Mouse (Mus musculus): ENCODE results near the gene 2010109A12Rik. TPM values are rescaled to one million over a fixed set of nuclear protein-coding genes. Genes with fewer than 3 reads are reported as not detected.

The 2010109A12Rik gene
- total RNA-seq, 1 experiment, result 0.76 TPM

DNA sequence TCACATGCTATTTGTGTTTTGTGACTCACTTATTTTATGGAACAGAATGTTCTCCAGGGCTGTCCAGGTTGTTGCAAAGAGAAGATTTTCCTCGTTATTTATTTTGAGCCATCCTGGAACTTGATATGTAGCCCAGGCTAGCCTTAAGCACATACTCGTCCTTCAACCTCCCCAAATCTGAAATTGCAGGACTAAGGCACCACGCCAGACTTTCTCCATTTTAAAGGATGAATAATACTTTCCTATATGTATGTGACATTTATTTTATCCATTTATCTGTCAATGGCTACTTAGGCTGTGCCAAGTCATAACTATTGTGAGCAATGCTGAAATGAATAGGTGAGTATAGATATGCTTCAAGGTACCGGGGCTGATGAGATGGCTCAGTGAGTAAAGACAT is 30.2 kb downstream of the 2010109A12Rik start:
- no peaks in the 10 kb centered on the region for H3K9me3 ChIP-seq (ENCODE audit: control insufficient read depth, insufficient read depth, low read depth, low read length)
- no peak overlapping the region for H3K4me3 ChIP-seq (ENCODE audit: insufficient read depth in 1 of 2, low read depth in 1 of 2, low read length in 2 of 2, poor library complexity in 1 of 2, severe bottlenecking in 1 of 2)
- no peak overlapping the region for H3K27ac ChIP-seq (ENCODE audit: insufficient read depth, low read depth, low read length, poor library complexity, severe bottlenecking)
- H3K4me1 ChIP-seq (ENCODE audit: control insufficient read depth in 2 of 2, insufficient read depth in 2 of 2, low read length in 2 of 2, poor library complexity in 1 of 2), result no peaks in the 10 kb centered on the region
- TF ChIP-seq MAFK (IDR thresholded peaks at IDR 0.05; ENCODE audit: insufficient read depth, low read depth, low read length), result no peak
- no peak for TF ChIP-seq ZC3H11A (IDR thresholded peaks at IDR 0.05; ENCODE audit: borderline replicate concordance, low read depth, low read length)
- no peak for TF ChIP-seq CHD2 (IDR thresholded peaks at IDR 0.05; ENCODE audit: low read depth, low read length)
- H3K9ac ChIP-seq (ENCODE audit: insufficient read depth, low read depth, low read length, poor library complexity, severe bottlenecking), result no peak overlapping the region
- in situ Hi-C loops (cut with MboI; ENCODE audit: low sequenced_read_pairs in 2 of 2, unreplicated experiment in 2 of 2), result no loop called here
- H3K36me3 ChIP-seq (ENCODE audit: control insufficient read depth, insufficient read depth, low read length, poor library complexity, severe bottlenecking), result no peaks in the 10 kb centered on the region
- no peak for DNase-seq (ENCODE audit: low read depth, low spot score)

- H3K9ac ChIP-seq (ENCODE audit: insufficient read depth, low read depth, low read length, poor library complexity, severe bottlenecking), result no peak overlapping the region
- H3K4me1 ChIP-seq (ENCODE audit: control insufficient read depth in 2 of 2, insufficient read depth in 2 of 2, low read length in 2 of 2, poor library complexity in 1 of 2), result no peaks in the 10 kb centered on the region
- in situ Hi-C loops (cut with MboI; ENCODE audit: low sequenced_read_pairs in 2 of 2, unreplicated experiment in 2 of 2), result no loop called here
- H3K9me3 ChIP-seq (ENCODE audit: control insufficient read depth, insufficient read depth, low read depth, low read length), result no peaks in the 10 kb centered on the region
- no peaks in the 10 kb centered on the region for H3K36me3 ChIP-seq (ENCODE audit: control insufficient read depth, insufficient read depth, low read length, poor library complexity, severe bottlenecking)
- H3K4me3 ChIP-seq (ENCODE audit: insufficient read depth in 1 of 2, low read depth in 1 of 2, low read length in 2 of 2, poor library complexity in 1 of 2, severe bottlenecking in 1 of 2), result no peak overlapping the region
- TF ChIP-seq MAFK (IDR thresholded peaks at IDR 0.05; ENCODE audit: insufficient read depth, low read depth, low read length), result no peak
- TF ChIP-seq ZNF384 (IDR thresholded peaks at IDR 0.05; ENCODE audit: low read depth, low read length), result no peak
- no peak for TF ChIP-seq HCFC1 (IDR thresholded peaks at IDR 0.05; ENCODE audit: borderline replicate concordance, insufficient read depth, low read length)
- TF ChIP-seq ZC3H11A (IDR thresholded peaks at IDR 0.05; ENCODE audit: borderline replicate concordance, low read depth, low read length), result no peak
- TF ChIP-seq CHD2 (IDR thresholded peaks at IDR 0.05; ENCODE audit: low read depth, low read length), result no peak
- no peak overlapping the region for H3K27ac ChIP-seq (ENCODE audit: insufficient read depth, low read depth, low read length, poor library complexity, severe bottlenecking)
- DNase-seq (ENCODE audit: low read depth, low spot score), result no peak
These were observed 33.5 kb downstream of the 2010109A12Rik start for GRCm38 (mm10) chr5:93239590-93240544.

DNA sequence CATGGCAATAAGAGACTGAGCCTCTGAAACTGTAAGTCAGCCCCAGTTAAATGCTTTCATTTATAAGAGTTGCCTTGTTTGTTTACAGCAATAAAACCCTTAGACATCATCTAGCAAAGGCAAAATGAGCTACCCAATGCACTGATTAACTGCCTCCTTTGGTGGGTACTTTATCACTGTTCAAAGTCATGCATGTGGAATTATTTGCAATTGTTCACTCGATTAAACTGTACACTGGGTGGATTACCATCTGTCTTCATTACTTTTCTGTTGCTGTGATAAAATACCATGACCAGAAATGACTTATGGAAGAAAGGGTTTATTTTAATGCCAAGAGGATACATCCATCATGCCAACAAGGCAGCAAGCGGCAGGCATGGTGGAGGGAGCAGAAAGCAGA is 39.0 kb downstream of the 2010109A12Rik start:
- Histone ChIP-seq H3K9me3 (ENCODE audit: control insufficient read depth, insufficient read depth, low read depth, low read length) (no peaks in the 10 kb centered on the region), H3K4me1 (ENCODE audit: control insufficient read depth in 2 of 2, insufficient read depth in 2 of 2, low read length in 2 of 2, poor library complexity in 1 of 2) (no peaks in the 10 kb centered on the region), H3K4me3 (ENCODE audit: insufficient read depth in 1 of 2, low read depth in 1 of 2, low read length in 2 of 2, poor library complexity in 1 of 2, severe bottlenecking in 1 of 2) (no peak overlapping the region), H3K9ac (ENCODE audit: insufficient read depth, low read depth, low read length, poor library complexity, severe bottlenecking) (no peak overlapping the region), H3K36me3 (ENCODE audit: control insufficient read depth, insufficient read depth, low read length, poor library complexity, severe bottlenecking) (no peaks in the 10 kb centered on the region), H3K27ac (ENCODE audit: insufficient read depth, low read depth, low read length, poor library complexity, severe bottlenecking) (no peak overlapping the region)
- in situ Hi-C loops (cut with MboI; ENCODE audit: low sequenced_read_pairs in 2 of 2, unreplicated experiment in 2 of 2), result no loop called here
- TF ChIP-seq ZNF384 (IDR thresholded peaks at IDR 0.05; ENCODE audit: low read depth, low read length) (no peak), HCFC1 (IDR thresholded peaks at IDR 0.05; ENCODE audit: borderline replicate concordance, insufficient read depth, low read length) (no peak), MAFK (IDR thresholded peaks at IDR 0.05; ENCODE audit: insufficient read depth, low read depth, low read length) (no peak), CHD2 (IDR thresholded peaks at IDR 0.05; ENCODE audit: low read depth, low read length) (no peak), ZC3H11A (IDR thresholded peaks at IDR 0.05; ENCODE audit: borderline replicate concordance, low read depth, low read length) (no peak)
- no peak for DNase-seq (ENCODE audit: low read depth, low spot score)

DNA sequence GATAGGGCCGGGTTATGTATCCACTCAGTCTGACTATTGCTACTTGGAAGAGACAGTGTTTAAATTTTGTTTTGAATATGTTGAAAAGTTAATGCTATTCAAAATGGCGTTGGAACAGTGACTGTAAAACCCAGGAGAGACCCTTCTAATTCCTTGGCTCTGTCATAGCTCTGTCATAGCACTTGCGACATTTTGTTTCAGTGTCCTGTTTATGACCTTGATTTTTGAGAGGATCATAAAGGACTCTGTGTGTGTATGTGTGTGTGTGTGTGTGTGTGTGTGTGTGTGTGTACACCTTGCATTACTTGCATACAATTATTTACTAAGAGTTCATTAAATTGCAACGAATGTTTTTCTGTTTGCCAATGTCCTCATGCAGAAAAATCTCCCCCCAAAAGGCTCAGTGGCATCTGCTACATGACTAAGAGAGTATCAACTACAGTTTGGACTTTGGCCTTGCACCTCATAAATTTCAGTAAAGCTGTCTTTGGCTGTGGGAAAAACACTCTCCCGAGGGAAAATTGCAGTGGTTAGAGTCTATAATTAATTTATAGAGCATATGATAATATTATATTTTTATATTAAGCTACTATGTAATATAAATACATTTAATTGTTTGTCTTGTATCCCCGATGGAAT is 43.7 kb downstream of the 2010109A12Rik start:
- in situ Hi-C loops (cut with MboI; ENCODE audit: low sequenced_read_pairs in 2 of 2, unreplicated experiment in 2 of 2), result no loop called here
- Histone ChIP-seq H3K4me3 (ENCODE audit: insufficient read depth in 1 of 2, low read depth in 1 of 2, low read length in 2 of 2, poor library complexity in 1 of 2, severe bottlenecking in 1 of 2) (no peak overlapping the region), H3K9ac (ENCODE audit: insufficient read depth, low read depth, low read length, poor library complexity, severe bottlenecking) (no peak overlapping the region), H3K4me1 (ENCODE audit: control insufficient read depth in 2 of 2, insufficient read depth in 2 of 2, low read length in 2 of 2, poor library complexity in 1 of 2) (no peaks in the 10 kb centered on the region), H3K9me3 (ENCODE audit: control insufficient read depth, insufficient read depth, low read depth, low read length) (no peaks in the 10 kb centered on the region), H3K36me3 (ENCODE audit: control insufficient read depth, insufficient read depth, low read length, poor library complexity, severe bottlenecking) (no peaks in the 10 kb centered on the region), H3K27ac (ENCODE audit: insufficient read depth, low read depth, low read length, poor library complexity, severe bottlenecking) (no peak overlapping the region)
- DNase-seq (ENCODE audit: low read depth, low spot score), result no peak
- no peak for TF ChIP-seq HCFC1 (IDR thresholded peaks at IDR 0.05; ENCODE audit: borderline replicate concordance, insufficient read depth, low read length)
- TF ChIP-seq ZC3H11A (IDR thresholded peaks at IDR 0.05; ENCODE audit: borderline replicate concordance, low read depth, low read length), result no peak
- TF ChIP-seq MAFK (IDR thresholded peaks at IDR 0.05; ENCODE audit: insufficient read depth, low read depth, low read length), result no peak
- no peak for TF ChIP-seq CHD2 (IDR thresholded peaks at IDR 0.05; ENCODE audit: low read depth, low read length)
- no peak for TF ChIP-seq ZNF384 (IDR thresholded peaks at IDR 0.05; ENCODE audit: low read depth, low read length)

Measured in ES-E14 (cell line).